Mouse (Mus musculus) cerebellum, adult 2 months (tissue): Measurements from ENCODE around the gene Pde8a. TPM values are rescaled to one million over a fixed set of nuclear protein-coding genes. Genes with fewer than 3 reads are reported as not detected.
"Not testable (repeated sequence)": the region's sequence is repeated elsewhere in the genome, so short reads cannot be mapped to it uniquely, and the experiment has no call there.

Experiments used
- DNase-seq, 2 experiments: peaks; one replicate each; pipeline ENCODE4 v3.0.0; 2021
- H3K27ac ChIP-seq: fragments of 200-500 bp; 2 replicates; pipeline ENCODE4 v1.5.1; 2012; ENCODE audit warnings: low read length, control low read depth, inconsistent platforms; ENCODE audit not compliant: insufficient read depth
- H3K27me3 ChIP-seq: fragments of 200-500 bp; 2 replicates; pipeline ENCODE4 v1.6.1; 2012; ENCODE audit warnings: inconsistent platforms, mild to moderate bottlenecking, low read length, moderate library complexity; ENCODE audit not compliant: control insufficient read depth, insufficient read depth
- H3K4me1 ChIP-seq: fragments of 200-500 bp; 2 replicates; pipeline ENCODE4 v1.6.1; 2011; ENCODE audit warnings: low read length; ENCODE audit not compliant: control insufficient read depth, insufficient read depth
- H3K4me3 ChIP-seq: fragments of 200-500 bp; replicated peaks from 2 replicates; pipeline ENCODE3; 2011; ENCODE audit warnings: mild to moderate bottlenecking, low read depth, low read length, control low read depth; ENCODE audit not compliant: insufficient read depth
- CTCF ChIP-seq: fragments of 200-500 bp; IDR thresholded peaks from 2 replicates; pipeline ENCODE4 v1.5.1; 2011; ENCODE audit warnings: low read depth, mild to moderate bottlenecking, control low read depth, low read length, moderate library complexity, borderline replicate concordance; ENCODE audit not compliant: insufficient read depth
- POLR2A ChIP-seq: fragments of 200-500 bp; IDR thresholded peaks from 2 replicates; pipeline ENCODE4 v1.6.1; 2011; ENCODE audit warnings: low read length, control low read depth, borderline replicate concordance; ENCODE audit not compliant: insufficient read depth
- WGBS: fragments of 180-500 bp; shearing (Covaris S2); methylation state at CpG from one replicate; pipeline ENCODE4 v1.1.7; 2018; 5-methylcytosine and 5-hydroxymethylcytosine counted together
- polyA plus RNA-seq: library from polyadenylated mRNA; depleted of rRNA; stranded (reverse); fragments of >200 nt; gene quantifications from 2 replicates; pipeline ENCODE4 v1.2.3, GENCODE M21; 2012

Pde8a gene
- polyA plus RNA-seq, 1 experiment: 21.8 TPM

DNA sequence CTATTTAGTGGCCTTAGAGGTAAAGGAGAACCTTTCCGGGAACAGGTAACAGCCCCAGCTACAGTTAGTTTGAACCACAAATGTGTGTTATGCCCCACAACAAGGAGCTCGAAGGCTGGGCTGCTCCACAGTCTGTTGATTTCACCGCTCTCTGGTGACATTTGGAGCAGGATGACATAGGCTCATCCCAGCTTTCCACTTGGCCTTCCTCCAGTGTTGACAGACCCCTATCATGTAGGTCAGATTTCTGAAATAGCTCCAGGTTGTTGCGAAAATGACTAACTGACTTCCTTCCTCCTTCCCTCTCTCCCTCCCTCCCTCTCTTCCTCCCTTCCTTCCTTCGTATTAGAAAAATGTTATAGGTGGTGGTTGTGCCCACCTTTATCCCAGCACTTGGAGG, 14.3 kb upstream of the Pde8a start:
- H3K27me3 ChIP-seq: no peaks in the 10 kb centered on the region
- DNase-seq: no peak
- H3K4me1 ChIP-seq: no peaks in the 10 kb centered on the region
- no peak for TF ChIP-seq CTCF
- no peak overlapping the region for H3K4me3 ChIP-seq
- no peak overlapping the region for H3K27ac ChIP-seq
- 40% methylated on average over 5 of the region's 5 CpGs for WGBS

DNA sequence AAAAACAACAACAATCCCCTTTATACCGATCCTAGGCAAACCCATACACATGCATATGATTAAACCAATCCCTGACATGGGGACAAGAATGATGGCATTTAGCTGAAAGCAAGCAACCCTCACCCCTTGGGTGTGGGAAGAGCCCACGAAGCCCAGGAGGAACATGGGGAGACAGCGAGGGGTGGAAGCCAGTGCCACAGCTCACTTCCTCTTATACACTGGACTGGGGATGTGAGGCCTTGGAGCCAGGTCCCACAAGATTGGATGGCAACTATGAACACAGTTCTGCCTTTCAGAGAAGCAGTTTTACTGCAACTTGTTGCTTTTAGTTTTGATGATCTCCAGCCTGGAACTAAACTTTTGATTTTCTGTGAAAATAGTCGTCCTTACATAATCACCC, 13.6 kb upstream of the Pde8a start:
- Histone ChIP-seq H3K4me1 (no peaks in the 10 kb centered on the region), H3K27ac (no peak overlapping the region), H3K27me3 (no peaks in the 10 kb centered on the region), H3K4me3 (no peak overlapping the region)
- DNase-seq: no peak
- WGBS: 62% methylated on average over 4 of the region's 4 CpGs
- TF ChIP-seq CTCF (no peak), POLR2A (no peak)

DNA sequence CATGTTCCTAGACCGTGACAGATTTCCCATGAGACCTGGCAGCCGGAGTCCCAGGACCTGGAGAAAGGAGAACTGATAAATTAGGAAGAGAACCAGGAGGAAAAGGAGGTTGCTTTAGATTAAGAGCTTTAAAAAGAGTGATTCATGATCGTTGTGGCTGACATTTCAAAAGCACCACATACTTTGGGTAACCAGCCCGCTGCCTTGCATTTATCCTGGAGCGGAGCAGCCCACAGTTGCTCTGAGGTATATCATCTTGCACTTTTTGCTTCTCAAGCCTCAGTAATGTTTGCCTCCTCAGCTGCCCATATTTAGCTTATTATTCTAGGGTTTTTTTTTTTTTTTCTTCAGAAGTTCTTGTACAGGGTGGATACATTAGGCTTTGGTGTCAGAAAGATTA, 11.0 kb upstream of the Pde8a start:
- WGBS: 64% methylated on average over 5 of the region's 5 CpGs
- no peaks in the 10 kb centered on the region for H3K4me1 ChIP-seq
- H3K4me3 ChIP-seq: no peak overlapping the region
- DNase-seq: no peak
- no peak overlapping the region for H3K27ac ChIP-seq
- no peaks in the 10 kb centered on the region for H3K27me3 ChIP-seq
- TF ChIP-seq CTCF (no peak), POLR2A (no peak)

DNA sequence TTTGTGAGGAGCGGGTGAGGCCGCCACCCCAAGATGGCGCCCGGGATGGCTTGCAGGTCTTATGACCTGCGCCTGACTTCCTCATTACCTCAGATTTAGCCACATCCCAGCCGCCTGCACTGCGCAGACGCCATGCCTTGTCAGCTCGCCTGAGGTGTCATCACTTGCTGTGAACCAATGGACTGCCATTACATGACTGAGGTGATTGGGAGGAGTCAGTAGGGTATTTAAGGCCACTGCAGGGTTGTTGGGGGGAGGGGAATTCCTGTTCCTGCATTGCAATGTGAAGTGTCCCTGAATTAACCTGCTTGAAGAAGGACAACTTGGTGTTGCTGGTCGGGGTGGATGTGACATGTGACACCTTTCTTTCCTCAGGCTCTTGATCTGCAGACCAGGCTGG, 9.8 kb upstream of the Pde8a start:
- H3K4me3 ChIP-seq, DNase-seq, H3K27ac ChIP-seq, H3K27me3 ChIP-seq, H3K4me1 ChIP-seq: not testable (repeated sequence)
- 92% methylated on average over 10 of the region's 10 CpGs for WGBS

DNA sequence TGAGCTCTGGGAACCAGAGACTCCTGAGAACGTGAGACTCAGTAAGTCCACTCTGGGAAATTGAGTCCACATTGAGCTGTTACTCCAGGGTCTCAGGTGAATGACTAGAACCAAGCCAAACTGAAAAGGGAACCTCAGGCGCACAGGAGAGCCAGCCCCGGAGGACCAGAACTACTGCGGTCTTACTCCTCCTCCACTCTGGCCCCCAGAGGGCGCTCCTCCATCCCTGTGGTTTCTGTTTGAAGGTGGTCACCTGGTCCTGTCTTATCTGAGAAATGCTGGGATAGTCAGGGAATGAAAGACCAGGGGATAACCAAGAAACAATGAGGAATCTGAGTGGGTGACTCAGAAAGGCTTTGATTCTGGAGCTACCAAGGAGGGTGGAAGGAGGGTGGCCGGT, 4.5 kb upstream of the Pde8a start:
- Histone ChIP-seq H3K27ac (no peak overlapping the region), H3K27me3 (peaks cover 6% of the 10 kb centered on the region; the same call in 1 of the 2 replicates), H3K4me1 (no peaks in the 10 kb centered on the region), H3K4me3 (no peak overlapping the region)
- 24% methylated on average over 6 of the region's 6 CpGs for WGBS
- no peak for TF ChIP-seq POLR2A
- peak; percentile 42; the same call in 1 of the 2 replicates for TF ChIP-seq CTCF
- peak; percentile 18 to 30 for DNase-seq

DNA sequence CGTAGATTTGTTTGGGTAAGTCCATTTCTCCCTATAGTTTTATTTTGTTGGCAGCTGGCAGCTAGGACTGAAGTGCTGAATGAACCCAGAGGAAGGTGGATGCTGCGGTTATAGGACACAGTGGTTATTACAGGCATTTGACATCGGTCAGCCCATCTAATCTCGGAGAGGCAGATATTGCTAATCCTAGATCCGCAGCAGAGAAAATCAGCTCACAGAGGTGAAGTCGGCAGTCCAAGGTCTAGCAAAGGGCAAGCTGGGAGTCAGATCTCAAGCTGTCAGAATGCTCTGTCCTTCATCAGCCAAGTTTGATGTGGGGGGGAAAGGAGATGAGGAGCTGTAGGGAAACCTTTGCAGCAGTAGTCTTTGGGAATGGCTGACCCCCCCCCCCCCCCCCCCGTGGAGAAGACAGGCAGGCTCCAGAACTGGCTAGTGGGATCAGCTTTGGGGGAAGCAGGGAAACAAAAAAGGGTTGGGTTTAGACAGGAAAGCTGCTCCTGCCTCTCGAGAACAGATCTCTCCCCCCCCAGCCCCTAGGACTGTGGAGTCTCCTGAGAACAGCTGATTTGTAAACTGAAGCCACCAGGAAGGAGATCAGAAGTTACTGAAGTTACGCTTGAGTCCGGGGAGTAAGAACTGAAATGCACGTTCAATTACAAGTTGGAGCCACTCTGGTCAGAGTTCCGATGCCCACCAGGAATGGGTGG, 3.3 kb upstream of the Pde8a start:
- peaks cover 7% of the 10 kb centered on the region; the same call in 1 of the 2 replicates for H3K27me3 ChIP-seq
- H3K4me1 ChIP-seq: no peaks in the 10 kb centered on the region
- 53% methylated on average over 12 of the region's 12 CpGs for WGBS
- no peak overlapping the region for H3K4me3 ChIP-seq
- no peak for DNase-seq
- H3K27ac ChIP-seq: no peak overlapping the region
- TF ChIP-seq CTCF: no peak
- TF ChIP-seq POLR2A: no peak

DNA sequence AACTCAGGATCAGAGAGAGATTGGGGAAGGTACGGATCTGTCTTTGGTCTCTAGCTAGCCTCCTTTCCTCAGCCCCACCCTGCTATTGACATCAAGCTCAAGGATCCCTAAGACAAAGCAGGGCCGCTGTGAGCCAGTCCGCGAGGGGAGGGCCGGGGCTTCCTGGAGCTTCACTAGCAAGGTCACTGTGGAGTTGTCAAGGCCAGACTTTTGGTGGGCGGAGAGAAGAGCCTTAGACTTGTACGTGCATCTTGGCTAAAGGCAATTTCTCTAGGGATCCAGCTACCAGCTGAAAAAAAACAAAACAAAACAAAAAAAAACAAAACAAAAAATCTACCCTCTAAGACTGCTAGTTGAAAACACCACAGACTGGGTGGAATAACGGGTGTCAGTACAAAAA, 1.6 kb upstream of the Pde8a start:
- TF ChIP-seq POLR2A: no peak
- TF ChIP-seq CTCF: no peak
- 12% methylated on average over 8 of the region's 8 CpGs for WGBS
- Histone ChIP-seq H3K27me3 (peaks cover 7% of the 10 kb centered on the region; the same call in 1 of the 2 replicates), H3K4me3 (no peak overlapping the region), H3K4me1 (no peaks in the 10 kb centered on the region), H3K27ac (no peak overlapping the region)
- no peak for DNase-seq

DNA sequence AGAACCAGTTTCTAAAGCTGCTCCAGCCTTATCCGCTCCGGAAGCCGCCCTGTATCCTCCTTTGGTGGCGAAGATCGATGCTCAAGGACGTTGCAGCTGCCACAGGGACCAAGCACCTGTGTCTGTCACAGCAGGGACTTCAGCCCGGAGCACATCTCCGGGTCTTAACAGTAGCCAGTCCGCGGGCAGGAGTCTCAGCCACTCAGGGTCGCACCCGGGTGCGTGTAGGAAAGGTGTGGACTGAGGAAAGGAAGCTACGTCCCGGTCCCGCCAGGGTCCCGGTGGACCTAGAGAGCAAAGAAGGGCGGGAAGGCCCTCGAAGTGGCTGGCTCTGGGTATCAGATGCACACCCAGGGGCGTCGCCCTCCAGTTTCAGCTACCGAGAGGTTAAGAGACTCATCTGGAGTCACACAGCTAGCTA, 1.1 kb upstream of the Pde8a start:
- Histone ChIP-seq H3K27ac (0 out of 2 replicates have a peak overlapping the region, but pooled peaks have one; percentile 43), H3K27me3 (peaks cover 7% of the 10 kb centered on the region; the same call in 1 of the 2 replicates), H3K4me1 (no peaks in the 10 kb centered on the region), H3K4me3 (no peak overlapping the region)
- 2% methylated on average over 22 of the region's 22 CpGs for whole genome bisulfite sequencing
- peak in 1 of 2 experiments; percentile 4 for DNase-seq
- TF ChIP-seq CTCF: no peak
- no peak for TF ChIP-seq POLR2A
